Mouse (Mus musculus): ENCODE data around the gene Bdp1. TPM values are rescaled to one million over a fixed set of nuclear protein-coding genes. Genes with fewer than 3 reads are reported as not detected.
"Not testable (repeated sequence)": the region's sequence is repeated elsewhere in the genome, so short reads cannot be mapped to it uniquely, and the experiment has no call there.

The Bdp1 gene
- polyA plus RNA-seq, 1 experiment from 2014 or later: 23.1 TPM

DNA sequence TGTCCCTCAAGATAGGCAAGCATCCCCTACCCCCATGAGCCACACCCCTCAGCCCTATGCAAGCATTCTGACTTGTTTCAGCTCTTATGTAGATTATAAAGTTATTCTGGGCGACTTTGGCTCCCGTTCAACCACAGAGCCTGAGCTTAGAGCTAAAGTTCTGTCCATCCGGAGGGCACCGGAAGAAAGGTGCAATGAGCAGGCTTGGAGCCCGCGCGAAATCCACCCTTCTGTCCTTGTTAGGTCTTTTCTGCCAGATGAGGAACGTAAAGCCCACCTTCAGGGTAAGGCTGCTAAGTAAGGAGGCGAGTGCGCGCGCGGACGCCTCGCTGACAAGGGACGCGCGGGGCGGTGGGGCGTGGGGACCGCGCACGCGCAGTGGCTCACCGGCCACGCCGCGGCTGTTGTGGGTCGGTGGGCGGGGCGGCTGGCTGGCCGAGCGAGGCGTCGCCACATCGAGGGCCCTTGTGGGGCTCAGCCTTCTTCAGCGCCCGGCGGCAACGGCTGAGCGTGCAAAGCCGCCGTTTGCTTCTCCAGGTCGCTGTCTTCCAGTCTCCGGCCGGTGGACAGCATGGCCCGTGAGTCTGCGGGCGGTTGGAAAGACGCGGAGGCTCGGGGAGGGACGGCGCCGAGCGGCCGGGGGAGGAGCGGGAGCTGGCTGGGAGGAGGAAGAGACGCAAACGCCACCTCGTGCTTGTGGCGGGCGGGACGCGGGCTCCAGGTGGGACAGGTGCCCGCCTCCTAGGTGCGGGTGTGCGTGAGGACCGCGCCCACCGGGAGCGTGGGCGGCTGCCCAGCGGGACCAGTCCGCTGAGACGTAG lies 4.0 kb upstream of the Bdp1 start, which contains the start of gene Serf1:
Gene Serf1 (plus strand): TSS at position 361 of the 821 bp plus-strand sequence.
- Histone ChIP-seq H3K9ac (ENCODE audit: low read length) (peak within 1 kb of the TSS; percentile 82), H3K4me1 (ENCODE audit: control insufficient read depth, insufficient read depth, low read length) (peaks cover 6% of the 10 kb centered on the region; the same call in 1 of the 2 replicates), H3K27ac (ENCODE audit: low read depth, low read length) (no peak within 1 kb of the TSS), H3K36me3 (ENCODE audit: control insufficient read depth, insufficient read depth, low read length) (no peaks in the 10 kb centered on the region; the same call in 1 of the 2 replicates), H3K9me3 (ENCODE audit: control insufficient read depth, low read length) (no peaks in the 10 kb centered on the region), H3K4me2 (ENCODE audit: low read depth) (peak within 1 kb of the TSS; percentile 90), H3K27me3 (ENCODE audit: control insufficient read depth, insufficient read depth, low read length) (no peaks in the 10 kb centered on the region), H3K4me3 (ENCODE audit: low read depth, low read length) (peak within 1 kb of the TSS; percentile 67)
- DNase-seq (ENCODE audit: low spot score) (peak; percentile 90), ATAC-seq (ENCODE audit: insufficient read depth, low FRiP score, low TSS enrichment) (peak; percentile 65)
- WGBS: 1% methylated on average over 76 of the region's 76 CpGs

DNA sequence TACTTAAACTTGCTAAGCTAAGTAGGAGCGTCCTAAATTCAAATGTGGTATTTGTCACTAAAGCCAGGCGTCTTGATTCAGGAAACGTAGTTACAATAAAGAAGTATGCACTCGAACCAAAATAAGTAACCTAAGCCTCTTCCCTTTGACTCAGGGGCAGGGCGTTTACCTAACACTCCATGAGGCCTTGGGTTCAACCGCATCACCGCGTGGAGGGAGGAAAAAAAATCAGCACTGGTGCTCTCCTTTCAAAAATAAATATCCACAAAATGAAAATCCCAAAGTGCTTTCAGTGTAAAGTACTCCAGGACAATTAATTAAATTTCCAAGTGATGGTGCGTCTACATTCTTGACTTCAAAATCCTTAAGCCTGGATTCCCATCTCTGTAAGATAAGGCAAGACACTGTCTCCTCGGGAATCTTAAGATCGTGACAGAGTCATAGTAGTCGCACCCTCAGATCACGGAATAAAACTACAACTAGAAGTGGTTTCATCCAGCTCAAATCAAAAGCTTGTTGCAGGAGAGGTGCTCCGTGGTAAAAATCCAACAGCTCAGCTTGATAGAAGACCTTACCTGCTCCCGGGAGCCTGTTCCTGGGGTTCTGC lies 715 bp downstream of the Bdp1 start:
- Histone ChIP-seq H3K27me3 (ENCODE audit: control insufficient read depth, insufficient read depth, low read length) (no peaks in the 10 kb centered on the region), H3K4me1 (ENCODE audit: control insufficient read depth, insufficient read depth, low read length) (peaks cover 11% of the 10 kb centered on the region; the same call in 1 of the 2 replicates), H3K4me2 (ENCODE audit: low read depth) (peak overlapping the region; percentile 63), H3K9ac (ENCODE audit: low read length) (peak overlapping the region; percentile 81), H3K4me3 (ENCODE audit: low read depth, low read length) (peak overlapping the region; percentile 90), H3K9me3 (ENCODE audit: control insufficient read depth, low read length) (no peaks in the 10 kb centered on the region), H3K27ac (ENCODE audit: low read depth, low read length) (no peak overlapping the region), H3K36me3 (ENCODE audit: control insufficient read depth, insufficient read depth, low read length) (no peaks in the 10 kb centered on the region)
- WGBS: 8% methylated on average over 15 of the region's 15 CpGs
- ATAC-seq (ENCODE audit: insufficient read depth, low FRiP score, low TSS enrichment) (no peak), DNase-seq (ENCODE audit: low spot score) (no peak)

DNA sequence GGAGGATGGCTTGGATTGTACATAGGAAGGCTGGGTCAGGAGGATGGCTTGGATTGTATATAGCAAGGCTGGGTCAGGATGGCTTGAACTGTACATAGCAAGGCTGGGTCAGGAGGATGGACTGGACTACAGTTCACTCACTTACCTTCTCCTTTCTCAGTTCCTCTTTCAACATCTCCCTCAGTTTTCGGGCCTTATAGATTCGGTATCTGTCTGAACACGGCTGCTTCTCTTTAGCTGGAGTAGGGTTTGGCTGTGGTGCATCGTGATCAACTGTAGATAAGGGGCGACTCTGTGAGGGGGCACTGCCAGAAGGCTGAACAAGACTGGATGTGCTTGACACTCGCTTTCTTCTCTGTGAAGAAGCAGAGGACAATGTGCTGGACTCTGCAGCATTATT lies 5.1 kb downstream of the Bdp1 start:
- DNase-seq (ENCODE audit: low spot score) (no peak), ATAC-seq (ENCODE audit: insufficient read depth, low FRiP score, low TSS enrichment) (no peak)
- WGBS: 93% methylated on average over 6 of the region's 6 CpGs
- peaks cover 6% of the 10 kb centered on the region for H3K36me3 ChIP-seq (ENCODE audit: control insufficient read depth, insufficient read depth, low read length)
- no peak overlapping the region for H3K4me3 ChIP-seq (ENCODE audit: low read depth, low read length)
- no peaks in the 10 kb centered on the region for H3K27me3 ChIP-seq (ENCODE audit: control insufficient read depth, insufficient read depth, low read length)
- no peak overlapping the region for H3K4me2 ChIP-seq (ENCODE audit: low read depth)
- H3K4me1 ChIP-seq (ENCODE audit: control insufficient read depth, insufficient read depth, low read length): peaks cover 11% of the 10 kb centered on the region; the same call in 1 of the 2 replicates
- H3K9me3 ChIP-seq (ENCODE audit: control insufficient read depth, low read length): no peaks in the 10 kb centered on the region
- H3K27ac ChIP-seq (ENCODE audit: low read depth, low read length): no peak overlapping the region
- no peak overlapping the region for H3K9ac ChIP-seq (ENCODE audit: low read length)

DNA sequence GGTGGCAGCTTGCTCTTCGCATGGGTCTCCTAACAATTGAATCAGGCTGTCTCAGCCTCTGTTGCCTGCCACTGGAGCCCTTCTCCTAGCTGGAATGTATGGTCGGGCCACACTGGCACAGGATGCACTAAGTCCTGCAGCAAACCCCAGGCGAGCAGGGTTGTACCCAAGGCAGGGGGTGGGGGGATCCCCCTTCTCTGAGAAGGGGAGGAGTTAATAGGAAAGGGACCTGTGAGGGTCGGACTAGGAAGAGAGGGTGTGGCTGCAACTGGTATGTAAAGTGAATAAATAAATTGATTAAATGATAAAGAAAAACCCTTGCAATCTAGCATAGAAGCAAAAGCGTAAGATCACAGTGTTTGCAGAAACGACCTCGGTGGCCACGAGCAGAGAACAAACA lies 32.4 kb downstream of the Bdp1 start:
- Histone ChIP-seq H3K9ac (ENCODE audit: low read length) (no peak overlapping the region), H3K27ac (ENCODE audit: low read depth, low read length) (no peak overlapping the region), H3K4me2 (ENCODE audit: low read depth) (no peak overlapping the region), H3K27me3 (ENCODE audit: control insufficient read depth, insufficient read depth, low read length) (no peaks in the 10 kb centered on the region), H3K4me3 (ENCODE audit: low read depth, low read length) (no peak overlapping the region), H3K36me3 (ENCODE audit: control insufficient read depth, insufficient read depth, low read length) (peaks cover 2% of the 10 kb centered on the region), H3K9me3 (ENCODE audit: control insufficient read depth, low read length) (no peaks in the 10 kb centered on the region), H3K4me1 (ENCODE audit: control insufficient read depth, insufficient read depth, low read length) (no peaks in the 10 kb centered on the region)
- ATAC-seq (ENCODE audit: insufficient read depth, low FRiP score, low TSS enrichment): no peak
- 91% methylated on average over 8 of the region's 8 CpGs for WGBS
- DNase-seq (ENCODE audit: low spot score): no peak

DNA sequence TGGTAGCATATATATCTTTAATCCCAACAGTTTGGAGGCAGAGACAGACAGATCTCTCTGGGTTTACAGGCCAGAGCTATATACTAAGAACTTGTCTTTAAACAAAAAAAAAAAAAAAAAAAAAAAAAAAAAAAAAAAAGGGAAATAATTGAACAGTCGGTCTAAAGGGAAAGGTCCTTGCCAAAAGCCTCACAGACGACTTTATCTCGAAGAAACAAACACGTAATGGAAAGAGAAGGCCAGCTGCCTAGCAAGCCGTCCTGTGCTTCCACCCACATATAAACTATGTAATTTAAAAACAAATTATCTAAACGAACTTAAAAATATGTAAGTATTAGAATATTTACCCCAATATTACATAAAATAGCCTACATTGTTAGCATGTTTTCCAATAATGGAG lies 36.0 kb downstream of the Bdp1 start:
- no peak overlapping the region for H3K9ac ChIP-seq (ENCODE audit: low read length)
- H3K4me1 ChIP-seq (ENCODE audit: control insufficient read depth, insufficient read depth, low read length): no peaks in the 10 kb centered on the region
- no peaks in the 10 kb centered on the region for H3K27me3 ChIP-seq (ENCODE audit: control insufficient read depth, insufficient read depth, low read length)
- DNase-seq (ENCODE audit: low spot score): no peak
- peaks cover 3% of the 10 kb centered on the region; the same call in 1 of the 2 replicates for H3K36me3 ChIP-seq (ENCODE audit: control insufficient read depth, insufficient read depth, low read length)
- no peaks in the 10 kb centered on the region for H3K9me3 ChIP-seq (ENCODE audit: control insufficient read depth, low read length)
- no peak overlapping the region for H3K27ac ChIP-seq (ENCODE audit: low read depth, low read length)
- no peak overlapping the region for H3K4me3 ChIP-seq (ENCODE audit: low read depth, low read length)
- WGBS: 92% methylated on average over 6 of the region's 6 CpGs
- ATAC-seq (ENCODE audit: insufficient read depth, low FRiP score, low TSS enrichment): no peak
- H3K4me2 ChIP-seq (ENCODE audit: low read depth): no peak overlapping the region

DNA sequence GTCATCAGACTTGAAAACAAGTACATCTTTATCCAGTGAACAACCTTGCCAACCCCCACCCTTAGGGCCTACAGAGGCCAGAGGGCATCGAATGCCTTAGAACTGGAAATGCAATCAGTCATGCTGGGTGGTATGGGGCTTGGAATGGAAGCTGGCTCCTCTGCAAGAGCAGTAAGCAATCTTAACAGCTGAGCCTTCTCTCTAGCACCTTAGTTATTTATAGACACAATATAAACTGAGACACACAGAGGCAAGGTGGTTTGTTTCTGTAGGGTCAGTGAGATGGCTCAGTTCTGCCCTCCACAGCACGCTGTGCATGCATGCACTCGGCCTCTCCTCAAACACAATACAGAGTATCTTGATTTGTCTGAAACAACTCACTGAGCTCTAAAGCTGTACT lies 39.9 kb downstream of the Bdp1 start:
- H3K4me1 ChIP-seq (ENCODE audit: control insufficient read depth, insufficient read depth, low read length): no peaks in the 10 kb centered on the region
- peaks cover 11% of the 10 kb centered on the region for H3K36me3 ChIP-seq (ENCODE audit: control insufficient read depth, insufficient read depth, low read length)
- H3K27ac ChIP-seq (ENCODE audit: low read depth, low read length): no peak overlapping the region
- H3K9me3 ChIP-seq (ENCODE audit: control insufficient read depth, low read length): no peaks in the 10 kb centered on the region
- H3K4me3 ChIP-seq (ENCODE audit: low read depth, low read length): no peak overlapping the region
- no peak overlapping the region for H3K4me2 ChIP-seq (ENCODE audit: low read depth)
- WGBS: 95% methylated on average over 3 of the region's 3 CpGs
- H3K9ac ChIP-seq (ENCODE audit: low read length): no peak overlapping the region
- DNase-seq (ENCODE audit: low spot score): no peak
- no peak for ATAC-seq (ENCODE audit: insufficient read depth, low FRiP score, low TSS enrichment)
- no peaks in the 10 kb centered on the region for H3K27me3 ChIP-seq (ENCODE audit: control insufficient read depth, insufficient read depth, low read length)

DNA sequence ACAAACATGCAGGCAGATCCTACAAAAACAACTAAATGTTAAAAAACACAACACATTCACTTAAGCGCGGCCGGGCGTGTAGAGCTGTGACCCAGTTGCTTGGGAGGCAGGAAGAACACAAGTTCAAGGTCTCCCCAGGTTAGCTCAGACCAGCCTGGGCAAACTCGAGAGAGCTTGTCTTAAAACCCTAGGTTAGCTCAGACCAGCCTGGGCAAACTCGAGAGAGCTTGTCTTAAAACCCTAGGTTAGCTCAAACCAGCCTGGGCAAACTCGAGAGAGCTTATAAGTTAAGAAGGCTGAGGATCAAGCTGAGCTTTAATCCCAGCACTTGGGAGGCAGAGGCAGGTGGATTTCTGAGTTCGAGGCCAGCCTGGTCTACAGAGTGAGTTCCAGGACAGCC lies 46.1 kb downstream of the Bdp1 start:
- not testable (repeated sequence) for H3K4me3 ChIP-seq (ENCODE audit: low read depth, low read length); H3K9me3 ChIP-seq (ENCODE audit: control insufficient read depth, low read length); H3K9ac ChIP-seq (ENCODE audit: low read length); ATAC-seq (ENCODE audit: insufficient read depth, low FRiP score, low TSS enrichment); H3K4me2 ChIP-seq (ENCODE audit: low read depth); H3K27ac ChIP-seq (ENCODE audit: low read depth, low read length); H3K27me3 ChIP-seq (ENCODE audit: control insufficient read depth, insufficient read depth, low read length); H3K4me1 ChIP-seq (ENCODE audit: control insufficient read depth, insufficient read depth, low read length); DNase-seq (ENCODE audit: low spot score)
- WGBS: 95% methylated on average over 8 of the region's 8 CpGs
- H3K36me3 ChIP-seq (ENCODE audit: control insufficient read depth, insufficient read depth, low read length): peaks cover 14% of the 10 kb centered on the region

DNA sequence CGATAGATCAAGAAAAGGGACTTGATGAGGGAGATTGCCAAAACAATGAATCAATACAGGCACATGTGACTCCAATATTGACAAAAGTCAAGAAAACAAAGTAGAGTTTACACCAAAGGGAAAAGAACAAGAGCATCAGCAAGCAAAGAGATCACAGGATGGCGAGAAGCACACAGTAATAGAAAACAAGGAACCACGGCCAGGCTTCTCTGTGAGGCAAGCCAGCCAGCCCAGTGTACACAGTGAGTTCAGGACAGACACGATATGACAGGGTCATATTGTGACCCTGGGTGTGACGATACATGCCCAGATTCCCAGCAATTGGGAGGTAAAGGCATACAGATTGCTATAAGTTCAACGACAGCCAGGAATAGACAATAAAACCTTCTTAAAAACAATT lies 77.9 kb downstream of the Bdp1 start:
- ATAC-seq (ENCODE audit: insufficient read depth, low FRiP score, low TSS enrichment) (no peak), DNase-seq (ENCODE audit: low spot score) (no peak)
- H3K4me3 ChIP-seq (ENCODE audit: low read depth, low read length): no peak overlapping the region
- H3K4me2 ChIP-seq (ENCODE audit: low read depth): no peak overlapping the region
- no peak overlapping the region for H3K27ac ChIP-seq (ENCODE audit: low read depth, low read length)
- H3K9me3 ChIP-seq (ENCODE audit: control insufficient read depth, low read length): no peaks in the 10 kb centered on the region
- no peak overlapping the region for H3K9ac ChIP-seq (ENCODE audit: low read length)
- peaks cover 10% of the 10 kb centered on the region; the same call in 1 of the 2 replicates for H3K36me3 ChIP-seq (ENCODE audit: control insufficient read depth, insufficient read depth, low read length)
- WGBS: 91% methylated on average over 6 of the region's 6 CpGs
- no peaks in the 10 kb centered on the region for H3K27me3 ChIP-seq (ENCODE audit: control insufficient read depth, insufficient read depth, low read length)
- no peaks in the 10 kb centered on the region for H3K4me1 ChIP-seq (ENCODE audit: control insufficient read depth, insufficient read depth, low read length)

DNA sequence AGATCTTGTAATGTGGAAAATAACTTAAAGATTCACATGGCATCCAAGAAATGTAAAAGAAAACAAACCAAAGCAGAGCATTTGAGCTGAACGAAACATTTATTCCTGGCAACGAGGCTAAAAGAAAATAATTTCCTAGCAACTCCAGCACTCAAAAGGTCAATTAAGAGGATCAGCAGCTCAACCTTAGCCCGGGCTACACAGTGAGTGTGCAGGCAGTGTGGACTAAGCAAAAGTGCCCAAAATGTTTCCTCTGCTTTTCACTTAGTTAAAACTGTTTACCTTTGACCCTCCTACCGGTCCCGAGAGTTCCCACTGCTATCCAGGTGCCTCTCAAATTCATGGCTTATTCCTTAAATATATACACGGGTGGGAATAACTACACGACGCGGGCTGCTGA lies 87.0 kb downstream of the Bdp1 start:
- Histone ChIP-seq H3K4me2 (ENCODE audit: low read depth) (no peak overlapping the region), H3K36me3 (ENCODE audit: control insufficient read depth, insufficient read depth, low read length) (no peaks in the 10 kb centered on the region), H3K9me3 (ENCODE audit: control insufficient read depth, low read length) (no peaks in the 10 kb centered on the region), H3K27ac (ENCODE audit: low read depth, low read length) (no peak overlapping the region), H3K4me3 (ENCODE audit: low read depth, low read length) (no peak overlapping the region), H3K27me3 (ENCODE audit: control insufficient read depth, insufficient read depth, low read length) (no peaks in the 10 kb centered on the region), H3K9ac (ENCODE audit: low read length) (no peak overlapping the region), H3K4me1 (ENCODE audit: control insufficient read depth, insufficient read depth, low read length) (peaks cover 6% of the 10 kb centered on the region; the same call in 1 of the 2 replicates)
- ATAC-seq (ENCODE audit: insufficient read depth, low FRiP score, low TSS enrichment) (no peak), DNase-seq (ENCODE audit: low spot score) (no peak)
- WGBS: 92% methylated on average over 9 of the region's 9 CpGs
